Mouse (Mus musculus): ENCODE measurements around the gene Cd101.

GRCm38 (mm10) chr3:101077710-101078100 lies 48.3 kb upstream of the Cd101 start:
- TF ChIP-seq CTCF (IDR thresholded peaks at IDR 0.05; ENCODE audit: control insufficient read depth, insufficient read depth, insufficient read length) (no peak), CEBPB (IDR thresholded peaks at IDR 0.05; ENCODE audit: low read depth) (no peak), USF1 (IDR thresholded peaks at IDR 0.05; ENCODE audit: low read depth) (no peak), MYOG (IDR thresholded peaks at IDR 0.05; ENCODE audit: control insufficient read depth, extremely low read depth, insufficient read length) (no peak), MYOD1 (IDR thresholded peaks at IDR 0.05; ENCODE audit: control insufficient read depth, insufficient read length, low read depth) (no peak), MAX (IDR thresholded peaks at IDR 0.05) (no peak)
